Mouse (Mus musculus) cortical plate, adult 2 months (tissue): ENCODE measurements at regions not wholly inside any gene's neighbourhood (a gene's known extent, or its start where the extent isn't known, plus 50 kb on each side); places are given as distances from the start of the nearest gene placed in this dataset.

Experiments
- CTCF ChIP-seq: fragments of 200-500 bp; IDR thresholded peaks from 2 replicates; pipeline ENCODE4 v1.5.1; 2011; ENCODE audit warnings: mild to moderate bottlenecking, control low read depth, low read length; ENCODE audit not compliant: insufficient read depth; ENCODE audit errors: extremely low read depth
- POLR2A ChIP-seq: fragments of 200-500 bp; IDR thresholded peaks from 2 replicates; pipeline ENCODE4 v1.6.1; 2011; ENCODE audit warnings: mild to moderate bottlenecking, low read length, control low read depth; ENCODE audit not compliant: insufficient read depth; ENCODE audit errors: extremely low read depth

GRCm38 (mm10) chr13:102482451-102482850 lies 210.9 kb upstream of the Cd180 start:
- no peak for TF ChIP-seq CTCF
- no peak for TF ChIP-seq POLR2A
